In the genomic region with DNA sequence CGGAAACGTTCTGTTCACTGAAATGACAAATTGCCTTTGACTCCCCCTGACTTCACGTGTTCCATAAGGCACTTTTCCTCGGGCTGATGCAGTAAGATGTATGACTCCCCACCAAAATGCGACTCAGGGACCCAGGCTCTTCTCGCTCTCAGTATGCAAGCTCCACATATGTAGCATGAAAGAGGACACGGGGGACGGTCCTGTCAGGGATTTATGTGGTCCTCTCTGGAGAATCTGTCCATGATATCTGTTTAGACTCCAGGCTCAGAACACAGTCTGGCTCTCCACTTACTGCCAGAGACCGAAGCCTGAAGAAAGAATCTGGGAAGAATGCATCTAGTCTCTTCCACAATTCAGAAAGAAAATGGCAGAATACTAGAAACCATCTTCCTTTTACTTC, we compare ENCODE assay signal across 21 mouse cellular contexts. TPM values are rescaled to one million over a fixed set of nuclear protein-coding genes. Genes with fewer than 3 reads are reported as not detected.
"Had no signal": no experiment of that assay in that cellular context is flagged by ENCODE, and none has a peak within 500 bp of the region (broad histone marks: within the 10 kb centered on the region; RNA-seq: fewer than 3 reads in every experiment).

No protein-coding gene starts in this region.

- H3K4me2 ChIP-seq: lung, embryonic 15.5 days; midbrain, embryonic 11.5 days; midbrain, embryonic 13.5 days; midbrain, embryonic 15.5 days; neural tube, embryonic 13.5 days; stomach, embryonic 15.5 days had no signal

- H3K9me3 ChIP-seq: lung, embryonic 15.5 days; midbrain, embryonic 13.5 days; midbrain, embryonic 15.5 days; neural tube, embryonic 13.5 days; stomach, embryonic 15.5 days had no signal

- DNase-seq: liver, postnatal 0 days; lung, adult 2 months; lung, postnatal 14 days; lung, postnatal 36 days; right cerebral cortex, postnatal 14 days; thymus, adult 2 months; thymus, postnatal 25 days; thymus, postnatal 4 days had no signal

- H3K4me3 ChIP-seq: lung, embryonic 15.5 days; megakaryocyte, embryonic 14.5 days; midbrain, embryonic 13.5 days; midbrain, embryonic 15.5 days; neural tube, embryonic 13.5 days; stomach, embryonic 15.5 days had no signal

- H3K4me1 ChIP-seq: megakaryocyte, embryonic 14.5 days; stomach, embryonic 15.5 days had no signal

- H3K27ac ChIP-seq: lung, embryonic 15.5 days; macrophage; midbrain, embryonic 13.5 days; midbrain, embryonic 15.5 days; neural tube, embryonic 13.5 days; stomach, embryonic 15.5 days; stomach, postnatal 0 days had no signal

- H3K36me3 ChIP-seq: lung, embryonic 15.5 days; midbrain, embryonic 13.5 days; midbrain, embryonic 15.5 days; neural tube, embryonic 13.5 days; stomach, embryonic 15.5 days had no signal

- H3K9ac ChIP-seq: liver, postnatal 0 days; lung, embryonic 15.5 days; midbrain, embryonic 13.5 days; midbrain, embryonic 15.5 days; neural tube, embryonic 13.5 days; stomach, embryonic 15.5 days had no signal

- ATAC-seq: liver, postnatal 0 days; lung, postnatal 0 days; midbrain, embryonic 13.5 days; midbrain, embryonic 15.5 days had no signal

RNA-seq across cellular contexts. Expression of gene Gas1, which starts 47.6 kb away (rescaled TPM):
- total RNA-seq: megakaryocyte progenitor cell, adult 5-6 weeks; monocyte, adult 5-6 weeks; neutrophil, adult 5-6 weeks had no signal
